Mouse (Mus musculus) macrophage (primary cell): Measurements from ENCODE around the gene Hnrnpul2. TPM values are rescaled to one million over a fixed set of nuclear protein-coding genes. Genes with fewer than 3 reads are reported as not detected.

Experiments
- H3K27ac ChIP-seq: fragments of 350-480 bp; formaldehyde crosslinking; 2 replicates; pipeline ENCODE4 v1.9.0; 2021
- H3K36me3 ChIP-seq: fragments of 350-480 bp; formaldehyde crosslinking; 2 replicates; pipeline ENCODE4 v1.9.0; 2021; ENCODE audit errors: inconsistent target
- H3K4me3 ChIP-seq: fragments of 350-480 bp; formaldehyde crosslinking; 2 replicates; pipeline ENCODE4 v1.9.0; 2021; ENCODE audit errors: inconsistent target
- H3K79me2 ChIP-seq: fragments of 350-480 bp; formaldehyde crosslinking; 2 replicates; pipeline ENCODE4 v1.9.0; 2021; ENCODE audit errors: inconsistent target
- WGBS: methylation state at CpG from one replicate; pipeline ENCODE4 v1.1.7; 2026; ENCODE audit warnings: inconsistent platforms; ENCODE audit not compliant: missing documents; 5-methylcytosine and 5-hydroxymethylcytosine counted together
- polyA plus RNA-seq: library from polyadenylated mRNA; stranded (reverse); fragments of 250-400 nt; gene quantifications from 3 replicates; pipeline ENCODE4 v1.2.4, GENCODE M21; 2018; ENCODE audit warnings: inconsistent platforms

Gene Hnrnpul2
- polyA plus RNA-seq, 1 experiment from 2014 or later: 130 TPM

GRCm38 (mm10) chr19:8852236-8852928 is 32.6 kb downstream of the Hnrnpul2 start:
- 85% methylated on average over 10 of the region's 10 CpGs for WGBS
- Histone ChIP-seq H3K36me3 (peaks cover 10% of the 10 kb centered on the region), H3K27ac (no peak overlapping the region), H3K4me3 (no peak overlapping the region), H3K79me2 (no peaks in the 10 kb centered on the region)

GRCm38 (mm10) chr19:8853117-8853516 is 33.3 kb downstream of the Hnrnpul2 start:
- Histone ChIP-seq H3K4me3 (no peak overlapping the region), H3K27ac (no peak overlapping the region), H3K36me3 (peaks cover 5% of the 10 kb centered on the region), H3K79me2 (no peaks in the 10 kb centered on the region)
- WGBS: 100% methylated on average over 2 of the region's 3 CpGs

GRCm38 (mm10) chr19:8857689-8858088 is 37.9 kb downstream of the Hnrnpul2 start:
- 42% methylated on average over 4 of the region's 4 CpGs for WGBS
- no peaks in the 10 kb centered on the region for H3K36me3 ChIP-seq
- H3K79me2 ChIP-seq: no peaks in the 10 kb centered on the region
- H3K4me3 ChIP-seq: no peak overlapping the region
- H3K27ac ChIP-seq: no peak overlapping the region

DNA sequence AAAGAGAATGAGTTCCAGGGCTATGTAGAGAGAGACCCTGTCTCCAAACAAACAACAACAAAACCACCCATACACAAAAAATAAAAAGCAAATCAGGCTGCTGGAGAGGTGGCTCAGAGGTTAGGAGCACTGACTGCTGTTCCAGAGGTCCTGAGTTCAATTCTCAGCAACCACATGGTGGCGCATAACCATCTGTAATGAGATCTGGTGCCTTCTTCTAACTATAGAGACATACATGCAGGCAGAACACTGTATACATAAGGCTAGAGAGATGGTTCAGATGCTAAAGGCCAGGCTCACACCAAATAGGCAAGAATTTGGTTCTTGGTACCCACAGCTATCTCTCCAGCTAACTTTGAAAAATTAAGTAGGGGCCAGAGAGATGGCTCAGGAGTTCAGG is 39.2 kb downstream of the Hnrnpul2 start:
- WGBS: 40% methylated on average over 1 of the region's 1 CpGs
- Histone ChIP-seq H3K4me3 (no peak overlapping the region), H3K36me3 (no peaks in the 10 kb centered on the region), H3K27ac (no peak overlapping the region), H3K79me2 (no peaks in the 10 kb centered on the region)

GRCm38 (mm10) chr19:8864265-8864664 is 44.5 kb downstream of the Hnrnpul2 start:
- Histone ChIP-seq H3K79me2 (no peaks in the 10 kb centered on the region), H3K27ac (no peak overlapping the region), H3K36me3 (no peaks in the 10 kb centered on the region), H3K4me3 (no peak overlapping the region)
- WGBS: 93% methylated on average over 6 of the region's 6 CpGs

DNA sequence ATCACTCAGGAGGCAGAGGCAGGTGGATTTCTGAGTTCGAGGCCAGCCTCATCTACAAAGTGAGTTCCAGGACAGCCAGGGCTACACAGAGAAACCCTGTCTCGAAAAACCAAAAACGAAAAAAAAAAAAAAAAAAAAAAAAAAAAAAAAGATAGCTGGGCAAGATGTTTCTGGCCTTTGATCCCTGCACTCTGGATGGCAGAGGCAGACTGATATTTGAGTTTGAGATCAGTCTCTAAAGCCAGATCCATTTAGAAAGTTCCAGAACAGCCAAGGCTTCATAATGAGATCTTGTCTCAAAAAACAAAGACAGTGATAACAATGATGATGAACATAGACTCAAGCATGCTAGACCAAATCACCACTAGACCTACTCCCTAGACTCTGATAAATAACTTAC is 50.6 kb downstream of the Hnrnpul2 start:
- H3K79me2 ChIP-seq: peaks cover 28% of the 10 kb centered on the region
- H3K4me3 ChIP-seq: peak overlapping the region; percentile 55
- no CpG with 5 or more reads among the region's 3 CpGs for WGBS
- peak overlapping the region; percentile 69 for H3K27ac ChIP-seq
- H3K36me3 ChIP-seq: peaks cover 15% of the 10 kb centered on the region

DNA sequence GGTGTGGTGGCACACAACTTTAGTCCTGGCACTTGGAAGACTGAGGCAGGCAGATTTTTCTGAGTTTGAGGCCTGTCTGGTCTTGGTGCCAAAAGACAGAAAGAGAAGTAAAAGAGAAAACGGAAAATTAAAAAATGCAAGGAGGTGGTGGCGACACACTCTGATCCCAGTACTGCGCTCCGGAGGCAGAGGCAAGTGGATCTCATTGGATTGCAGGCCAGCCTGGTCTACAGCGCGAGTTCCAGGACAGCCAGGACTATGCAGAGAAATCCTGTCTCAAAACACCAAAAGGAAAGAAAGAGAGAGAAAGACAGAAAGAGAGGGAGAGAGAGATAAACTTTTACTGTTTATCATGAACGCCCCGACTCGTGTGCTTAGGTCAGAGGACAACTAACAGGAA is 51.0 kb downstream of the Hnrnpul2 start:
- peak overlapping the region; percentile 69 for H3K27ac ChIP-seq
- peaks cover 28% of the 10 kb centered on the region for H3K79me2 ChIP-seq
- peak overlapping the region; percentile 55 for H3K4me3 ChIP-seq
- 20% methylated on average over 9 of the region's 9 CpGs for WGBS
- H3K36me3 ChIP-seq: peaks cover 18% of the 10 kb centered on the region

GRCm38 (mm10) chr19:8871267-8872186 is 51.7 kb downstream of the Hnrnpul2 start, which contains the start of gene Ubxn1:
TSS of gene Ubxn1 (plus strand) at chr19:8871496.
- peak within 1 kb of the TSS; percentile 69 for H3K27ac ChIP-seq
- peak within 1 kb of the TSS; percentile 55 for H3K4me3 ChIP-seq
- H3K36me3 ChIP-seq: peaks cover 25% of the 10 kb centered on the region
- H3K79me2 ChIP-seq: peaks cover 28% of the 10 kb centered on the region
- WGBS: under 1% methylated on average over 54 of the region's 59 CpGs

DNA sequence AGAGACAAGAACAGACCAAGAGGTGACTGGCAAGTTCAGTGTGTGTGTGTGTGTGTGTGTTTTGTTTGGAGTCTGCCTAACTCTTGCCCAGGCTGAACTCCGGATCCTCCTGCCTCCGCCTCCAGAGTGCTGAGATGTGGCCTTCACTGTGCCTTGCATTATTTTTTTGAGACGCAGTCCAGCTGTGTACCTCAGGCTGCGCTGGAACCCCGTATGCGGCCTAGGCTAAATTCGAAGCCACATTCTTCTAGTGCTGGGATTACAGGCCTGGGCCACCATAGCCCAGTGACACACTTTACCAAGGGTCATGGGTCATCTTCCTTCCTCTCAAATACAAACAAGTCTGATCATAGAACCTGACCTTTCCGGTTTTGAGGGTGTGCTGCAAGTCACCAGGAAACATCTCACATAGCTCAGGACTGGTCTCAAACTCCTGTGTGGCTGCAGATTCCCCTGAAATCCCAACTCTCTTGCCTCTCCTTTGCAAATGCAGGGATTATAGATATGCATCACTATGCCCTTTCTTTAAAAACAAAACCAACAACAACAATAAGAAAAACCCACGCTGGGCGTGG is 52.5 kb downstream of the Hnrnpul2 start:
- H3K4me3 ChIP-seq: peak overlapping the region; percentile 55
- peaks cover 26% of the 10 kb centered on the region for H3K36me3 ChIP-seq
- H3K27ac ChIP-seq: peak overlapping the region; percentile 62
- H3K79me2 ChIP-seq: peaks cover 28% of the 10 kb centered on the region
- WGBS: 71% methylated on average over 10 of the region's 10 CpGs

GRCm38 (mm10) chr19:8875031-8875430 is 55.2 kb downstream of the Hnrnpul2 start:
- H3K36me3 ChIP-seq: peaks cover 26% of the 10 kb centered on the region
- H3K79me2 ChIP-seq: peaks cover 28% of the 10 kb centered on the region
- WGBS: 93% methylated on average over 7 of the region's 7 CpGs
- H3K4me3 ChIP-seq: no peak overlapping the region
- no peak overlapping the region for H3K27ac ChIP-seq

- Histone ChIP-seq H3K79me2 (no peaks in the 10 kb centered on the region), H3K4me3 (peak within 1 kb of the TSS; percentile 98), H3K27ac (peak within 1 kb of the TSS; percentile 65), H3K36me3 (peaks cover 10% of the 10 kb centered on the region; the same call in 1 of the 2 replicates)
- WGBS: under 1% methylated on average over 41 of the region's 42 CpGs
Observed at GRCm38 (mm10) chr19:8880311-8881033, 60.7 kb downstream of the Hnrnpul2 start, which contains the start of gene Uqcc3. TSS of gene Uqcc3 (minus strand) at chr19:8880923.

DNA sequence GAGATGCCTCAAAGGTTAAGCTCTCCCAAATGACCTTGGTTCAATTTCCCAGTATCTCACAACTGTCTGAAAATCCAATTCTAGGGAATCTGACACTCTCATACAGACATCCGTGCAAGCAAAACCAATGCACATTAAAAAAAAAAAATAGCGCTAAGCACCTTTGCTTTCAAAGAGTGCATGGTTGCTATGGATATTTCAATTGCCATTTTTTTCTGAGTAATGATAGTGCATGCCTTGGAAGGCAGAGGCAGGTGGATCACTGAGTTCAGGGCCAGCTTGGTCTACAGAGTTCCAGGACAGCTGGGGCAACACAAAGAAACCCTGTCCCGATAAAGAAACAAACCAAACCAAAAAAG is 61.2 kb downstream of the Hnrnpul2 start:
- H3K36me3 ChIP-seq: 0 out of 2 replicates have a peak, but pooled peaks cover 5% of the 10 kb centered on the region
- H3K4me3 ChIP-seq: peak overlapping the region; percentile 98
- no peak overlapping the region for H3K27ac ChIP-seq
- no peaks in the 10 kb centered on the region for H3K79me2 ChIP-seq
- WGBS: 0% methylated on average over 3 of the region's 3 CpGs

DNA sequence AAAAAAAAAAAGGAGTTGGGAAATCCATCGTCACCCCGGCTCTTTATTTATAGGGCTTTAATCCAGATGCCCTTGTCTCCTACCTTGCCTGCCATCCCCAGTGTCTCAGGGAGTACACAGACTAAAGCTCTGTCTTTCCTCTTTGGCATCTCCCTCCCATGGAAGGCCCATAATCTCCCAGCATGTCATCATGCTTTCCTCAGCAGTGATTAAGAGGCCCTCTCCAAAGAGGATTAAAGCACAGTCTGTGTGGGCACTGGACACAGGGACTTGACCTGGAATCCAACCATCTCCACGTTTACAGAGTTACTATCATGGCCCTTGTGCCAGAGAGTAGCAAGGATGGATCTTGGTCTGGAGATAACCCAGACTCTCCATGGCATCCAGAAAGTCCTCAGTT is 63.8 kb downstream of the Hnrnpul2 start, which contains the start of the genes Lbhd1 and Gm49403:
Gene Lbhd1 (plus strand): TSS at position 117 of the 400 bp plus-strand sequence.
Gene Gm49403 (plus strand): TSS at position 315 of the 400 bp plus-strand sequence.
- H3K4me3 ChIP-seq: no peak within 1 kb of the TSS
- WGBS: 80% methylated on average over 3 of the region's 3 CpGs
- H3K27ac ChIP-seq: no peak within 1 kb of the TSS
- H3K36me3 ChIP-seq: no peaks in the 10 kb centered on the region
- no peaks in the 10 kb centered on the region for H3K79me2 ChIP-seq
